Mouse (Mus musculus) embryonic facial prominence, embryonic 15.5 days (tissue): ENCODE results near the gene Med15. TPM values are rescaled to one million over a fixed set of nuclear protein-coding genes. Genes with fewer than 3 reads are reported as not detected.

Experiments used
- ATAC-seq: fragments of 200-750 bp; cut with Nextera tagmentation; 2 replicates; pipeline ENCODE4 v1.8.0; 2017; ENCODE audit warnings: low read depth, moderate TSS enrichment; ENCODE audit not compliant: insufficient number of reproducible peaks, low FRiP score, low TSS enrichment
- H3K27ac ChIP-seq: fragments of 300-500 bp; sonication (generic); replicated peaks from 2 replicates; pipeline ENCODE4 v1.5.1; 2015; ENCODE audit warnings: mild to moderate bottlenecking, inconsistent platforms
- H3K27me3 ChIP-seq: fragments of 300-500 bp; sonication (generic); 2 replicates; pipeline ENCODE4 v1.6.1; 2015; ENCODE audit warnings: inconsistent platforms
- H3K36me3 ChIP-seq: fragments of 300-500 bp; sonication (generic); 2 replicates; pipeline ENCODE4 v1.6.1; 2015; ENCODE audit warnings: mild to moderate bottlenecking, inconsistent platforms
- H3K4me1 ChIP-seq: fragments of 300-500 bp; sonication (generic); 2 replicates; pipeline ENCODE4 v1.6.1; 2015; ENCODE audit warnings: inconsistent platforms
- H3K4me2 ChIP-seq: fragments of 300-500 bp; sonication (generic); replicated peaks from 2 replicates; pipeline ENCODE4 v1.6.1; 2015; ENCODE audit warnings: mild to moderate bottlenecking, inconsistent platforms
- H3K4me3 ChIP-seq: fragments of 300-500 bp; sonication (generic); replicated peaks from 2 replicates; pipeline ENCODE4 v1.5.1; 2015; ENCODE audit warnings: mild to moderate bottlenecking, inconsistent platforms
- H3K9ac ChIP-seq: fragments of 300-500 bp; sonication (generic); 2 replicates; pipeline ENCODE4 v1.6.1; 2015; ENCODE audit warnings: inconsistent platforms
- H3K9me3 ChIP-seq: fragments of 300-500 bp; sonication (generic); replicated peaks from 2 replicates; pipeline ENCODE4 v1.6.1; 2016; ENCODE audit warnings: inconsistent platforms
- whole genome bisulfite sequencing: fragments of 180-500 bp; shearing (Covaris S2); methylation state at CpG from one replicate; pipeline ENCODE4 v1.1.7; 2015; 5-methylcytosine and 5-hydroxymethylcytosine counted together
- polyA plus RNA-seq: library from polyadenylated mRNA; unstranded; fragments of >200 nt; fragmentation: Nextera tagmentation; extraction: Ambion mirVana; gene quantifications from 2 replicates; pipeline ENCODE4 v1.2.1, GENCODE M21; 2015

The Med15 gene
- polyA plus RNA-seq, 1 experiment from 2014 or later: 54.6 TPM

DNA sequence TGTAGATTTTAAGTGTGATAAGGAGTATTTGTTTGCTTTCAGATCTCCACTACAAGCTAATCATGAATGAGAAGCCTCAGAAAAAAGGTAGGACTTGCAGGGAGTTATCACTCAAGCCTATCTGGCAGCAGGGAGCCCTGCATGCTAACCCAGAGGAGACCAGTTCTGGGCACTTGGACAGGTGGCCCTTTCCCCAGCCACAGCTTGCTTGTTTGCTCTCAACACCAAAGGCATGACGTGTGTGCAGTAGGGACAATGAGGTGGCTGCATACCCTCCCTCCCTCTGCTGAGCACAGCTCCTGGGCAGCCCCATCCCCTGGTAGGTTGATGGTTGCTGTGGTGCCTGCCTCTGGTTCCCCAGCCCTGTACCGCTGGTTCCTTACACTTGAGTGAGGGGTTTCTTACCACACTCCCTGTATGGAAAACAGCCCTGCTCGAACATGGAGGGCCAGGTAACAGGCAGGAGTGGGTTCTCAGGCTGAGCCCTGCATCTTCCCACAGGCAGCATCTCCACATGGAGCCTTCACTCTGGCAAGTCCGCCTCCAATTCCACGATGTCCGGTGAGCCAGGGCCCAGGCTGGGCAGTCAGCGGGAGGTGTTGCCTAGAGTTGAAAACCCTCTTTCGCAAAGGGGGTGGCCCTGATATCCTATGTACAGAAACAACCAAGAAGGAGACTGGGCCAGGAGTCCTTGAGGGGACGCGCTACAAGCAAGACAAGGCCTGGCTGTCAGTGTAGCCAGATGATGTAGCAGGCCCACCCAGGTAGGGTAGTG lies 84.9 kb downstream of the Med15 start:
- ATAC-seq: no peak
- no peaks in the 10 kb centered on the region for H3K9me3 ChIP-seq
- no peak overlapping the region for H3K27ac ChIP-seq
- H3K4me3 ChIP-seq: peak overlapping the region; percentile 64; the same call in 1 of the 2 replicates
- no peak overlapping the region for H3K9ac ChIP-seq
- H3K4me2 ChIP-seq: no peak overlapping the region; the same call in 1 of the 2 replicates
- no peaks in the 10 kb centered on the region for H3K27me3 ChIP-seq
- H3K36me3 ChIP-seq: peaks cover 56% of the 10 kb centered on the region
- H3K4me1 ChIP-seq: peaks cover 13% of the 10 kb centered on the region
- 90% methylated on average over 10 of the region's 10 CpGs for WGBS

DNA sequence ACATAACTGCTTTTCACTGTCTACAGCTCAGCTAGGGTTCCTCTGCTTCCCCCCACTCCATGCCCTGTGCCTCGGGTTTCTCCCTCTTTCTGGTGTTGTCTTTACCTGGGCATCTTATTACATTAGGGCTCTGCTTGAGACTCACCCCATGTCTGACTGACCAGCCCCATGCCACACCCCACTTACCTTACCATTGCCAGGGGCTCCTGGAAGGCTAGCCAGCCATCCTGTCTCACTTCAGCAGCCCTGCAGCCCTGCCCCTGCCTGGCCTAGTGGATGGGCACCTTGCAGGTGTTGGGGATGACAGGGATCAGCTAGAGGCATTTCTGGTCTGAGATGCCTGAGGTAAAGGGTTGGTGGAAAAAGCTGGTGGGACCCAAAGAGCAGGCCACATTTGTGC lies 85.5 kb downstream of the Med15 start:
- Histone ChIP-seq H3K36me3 (peaks cover 56% of the 10 kb centered on the region), H3K4me3 (peak overlapping the region; percentile 64), H3K9me3 (no peaks in the 10 kb centered on the region), H3K27ac (no peak overlapping the region), H3K27me3 (no peaks in the 10 kb centered on the region), H3K4me2 (peak overlapping the region; percentile 86), H3K4me1 (peaks cover 13% of the 10 kb centered on the region), H3K9ac (no peak overlapping the region)
- 10% methylated on average over 1 of the region's 1 CpGs for WGBS
- ATAC-seq: no peak

GRCm38 (mm10) chr16:17646310-17647114 lies 86.2 kb downstream of the Med15 start, which contains the start of gene Ccdc74a:
Gene Ccdc74a, plus strand, starts transcription at chr16:17646470.
- peaks cover 53% of the 10 kb centered on the region for H3K36me3 ChIP-seq
- H3K9ac ChIP-seq: peak within 1 kb of the TSS; percentile 54
- peak within 1 kb of the TSS; percentile 69; the same call in 1 of the 2 replicates for H3K27ac ChIP-seq
- 2% methylated on average over 65 of the region's 65 CpGs for WGBS
- H3K27me3 ChIP-seq: no peaks in the 10 kb centered on the region
- peak within 1 kb of the TSS; percentile 86 for H3K4me2 ChIP-seq
- peak; percentile 94 for ATAC-seq
- H3K4me3 ChIP-seq: peak within 1 kb of the TSS; percentile 64
- H3K9me3 ChIP-seq: no peaks in the 10 kb centered on the region
- peaks cover 13% of the 10 kb centered on the region for H3K4me1 ChIP-seq

DNA sequence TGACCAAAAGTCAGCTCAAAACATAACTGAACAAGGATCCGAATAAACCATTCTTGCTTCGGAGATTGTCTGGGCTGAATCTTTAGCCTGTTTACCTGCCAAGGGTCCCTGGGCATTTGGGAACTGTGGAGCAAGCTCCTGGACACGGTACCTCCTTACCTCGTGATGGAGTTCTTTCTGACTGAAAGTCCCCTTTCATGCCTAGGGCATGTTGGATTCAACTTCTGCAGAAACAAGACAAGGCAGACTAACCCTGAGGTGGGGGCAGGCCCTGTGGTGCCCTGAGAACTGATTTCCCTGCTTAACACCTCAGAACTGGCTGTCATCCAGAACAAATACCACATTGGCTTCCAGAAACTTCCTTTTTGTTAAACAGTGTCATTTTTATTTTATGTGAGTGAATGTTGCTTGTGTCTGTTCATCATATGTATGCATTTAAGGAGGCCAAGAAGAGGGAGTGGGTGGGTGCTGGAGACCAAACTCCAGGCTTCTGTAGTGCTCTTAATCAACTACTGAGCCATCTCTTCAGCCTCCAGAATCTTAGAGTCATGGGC lies 89.2 kb downstream of the Med15 start:
- WGBS: 82% methylated on average over 4 of the region's 4 CpGs
- peaks cover 13% of the 10 kb centered on the region for H3K4me1 ChIP-seq
- no peak overlapping the region for H3K9ac ChIP-seq
- H3K27ac ChIP-seq: no peak overlapping the region
- H3K27me3 ChIP-seq: no peaks in the 10 kb centered on the region
- no peak for ATAC-seq
- H3K9me3 ChIP-seq: no peaks in the 10 kb centered on the region
- H3K4me3 ChIP-seq: no peak overlapping the region
- no peak overlapping the region for H3K4me2 ChIP-seq
- peaks cover 55% of the 10 kb centered on the region for H3K36me3 ChIP-seq

- Histone ChIP-seq H3K9me3 (no peaks in the 10 kb centered on the region), H3K27me3 (no peaks in the 10 kb centered on the region), H3K36me3 (peaks cover 62% of the 10 kb centered on the region), H3K4me2 (no peak overlapping the region), H3K9ac (no peak overlapping the region), H3K27ac (no peak overlapping the region), H3K4me3 (no peak overlapping the region), H3K4me1 (peaks cover 12% of the 10 kb centered on the region)
- 84% methylated on average over 8 of the region's 8 CpGs for WGBS
- no peak for ATAC-seq
Observed at GRCm38 (mm10) chr16:17642311-17642710, 90.4 kb downstream of the Med15 start.

DNA sequence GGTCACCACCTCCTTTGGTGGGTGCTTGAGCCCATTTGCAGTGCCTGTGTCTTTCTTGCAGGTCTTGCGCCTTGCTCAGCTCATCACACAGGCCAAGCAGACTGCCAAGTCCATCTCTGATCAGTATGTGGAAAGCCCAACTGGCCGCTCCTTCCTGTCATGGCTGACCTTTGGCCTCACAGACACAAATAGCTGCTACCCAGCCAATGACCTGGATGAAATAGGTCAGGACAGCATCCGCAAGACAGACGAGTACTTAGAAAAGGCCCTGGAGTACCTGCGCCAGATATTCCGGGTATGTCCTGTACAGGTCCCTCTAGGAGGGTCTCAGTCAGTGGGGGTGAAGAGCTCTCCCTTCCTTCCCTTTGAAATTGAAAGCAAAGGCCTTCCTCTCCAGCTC lies 91.4 kb downstream of the Med15 start:
- H3K4me1 ChIP-seq: peaks cover 5% of the 10 kb centered on the region; the same call in 1 of the 2 replicates

DNA sequence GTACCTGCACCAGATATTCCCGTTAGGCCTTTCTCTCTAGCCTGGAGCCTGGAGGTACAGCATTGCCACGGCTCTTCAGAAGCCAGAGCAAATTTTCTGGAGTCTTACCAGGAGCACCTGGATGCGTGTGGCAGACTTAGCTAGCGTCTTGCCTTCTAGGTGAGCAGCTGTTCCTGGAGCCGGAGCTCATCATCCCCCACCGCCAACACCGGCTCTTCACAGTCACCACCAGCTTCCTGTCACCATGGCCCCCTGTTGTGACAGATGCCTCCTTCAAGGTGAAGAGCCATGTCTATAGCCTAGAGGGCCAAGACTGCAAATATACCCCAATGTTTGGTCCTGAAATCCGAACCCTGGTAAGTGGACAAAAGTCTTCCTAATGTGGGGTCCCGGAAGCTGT lies 92.0 kb downstream of the Med15 start:
- Histone ChIP-seq H3K9me3 (no peaks in the 10 kb centered on the region), H3K36me3 (peaks cover 71% of the 10 kb centered on the region), H3K4me2 (no peak overlapping the region), H3K4me1 (no peaks in the 10 kb centered on the region), H3K9ac (no peak overlapping the region), H3K4me3 (no peak overlapping the region), H3K27ac (no peak overlapping the region), H3K27me3 (no peaks in the 10 kb centered on the region)
- 87% methylated on average over 9 of the region's 9 CpGs for WGBS
- ATAC-seq: no peak

More for the DNA sequence above, 91.4 kb downstream of the Med15 start:
- ATAC-seq: no peak
- Histone ChIP-seq H3K36me3 (peaks cover 66% of the 10 kb centered on the region), H3K9ac (no peak overlapping the region), H3K4me3 (no peak overlapping the region), H3K27me3 (no peaks in the 10 kb centered on the region), H3K4me2 (no peak overlapping the region), H3K9me3 (no peaks in the 10 kb centered on the region), H3K27ac (no peak overlapping the region)
- 83% methylated on average over 6 of the region's 6 CpGs for WGBS

- H3K36me3 ChIP-seq: peaks cover 72% of the 10 kb centered on the region
- H3K27ac ChIP-seq: no peak overlapping the region
- no peak overlapping the region for H3K4me2 ChIP-seq
- H3K9ac ChIP-seq: no peak overlapping the region
- no peaks in the 10 kb centered on the region for H3K9me3 ChIP-seq
- H3K4me3 ChIP-seq: no peak overlapping the region
- H3K4me1 ChIP-seq: no peaks in the 10 kb centered on the region
- H3K27me3 ChIP-seq: no peaks in the 10 kb centered on the region
- WGBS: 94% methylated on average over 6 of the region's 6 CpGs
- ATAC-seq: no peak
Observed at GRCm38 (mm10) chr16:17639951-17640350, 92.7 kb downstream of the Med15 start.

DNA sequence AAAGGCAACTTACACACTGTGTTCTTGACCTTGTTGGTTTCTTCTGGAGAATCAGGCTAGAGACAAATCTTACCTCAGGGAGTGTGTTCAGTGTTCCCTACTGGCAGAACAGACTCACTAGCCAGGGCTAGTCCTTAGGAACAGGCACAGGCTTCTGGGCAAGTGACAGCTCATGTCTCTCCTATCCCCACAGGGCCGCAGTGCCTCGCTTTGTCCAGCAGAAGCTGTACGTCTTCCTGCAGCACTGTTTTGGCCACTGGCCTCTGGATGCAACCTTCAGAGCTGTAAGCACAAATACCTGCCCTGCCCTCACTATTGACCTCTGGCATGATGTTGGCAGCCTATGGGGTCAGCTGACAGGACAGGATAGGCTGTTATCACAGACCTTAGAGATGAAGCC lies 93.6 kb downstream of the Med15 start:
- H3K4me1 ChIP-seq: no peaks in the 10 kb centered on the region
- no peak overlapping the region for H3K27ac ChIP-seq
- no peaks in the 10 kb centered on the region for H3K27me3 ChIP-seq
- no peak for ATAC-seq
- no peaks in the 10 kb centered on the region for H3K9me3 ChIP-seq
- H3K4me2 ChIP-seq: no peak overlapping the region
- no peak overlapping the region for H3K9ac ChIP-seq
- H3K4me3 ChIP-seq: no peak overlapping the region
- 92% methylated on average over 3 of the region's 3 CpGs for WGBS
- H3K36me3 ChIP-seq: peaks cover 78% of the 10 kb centered on the region

DNA sequence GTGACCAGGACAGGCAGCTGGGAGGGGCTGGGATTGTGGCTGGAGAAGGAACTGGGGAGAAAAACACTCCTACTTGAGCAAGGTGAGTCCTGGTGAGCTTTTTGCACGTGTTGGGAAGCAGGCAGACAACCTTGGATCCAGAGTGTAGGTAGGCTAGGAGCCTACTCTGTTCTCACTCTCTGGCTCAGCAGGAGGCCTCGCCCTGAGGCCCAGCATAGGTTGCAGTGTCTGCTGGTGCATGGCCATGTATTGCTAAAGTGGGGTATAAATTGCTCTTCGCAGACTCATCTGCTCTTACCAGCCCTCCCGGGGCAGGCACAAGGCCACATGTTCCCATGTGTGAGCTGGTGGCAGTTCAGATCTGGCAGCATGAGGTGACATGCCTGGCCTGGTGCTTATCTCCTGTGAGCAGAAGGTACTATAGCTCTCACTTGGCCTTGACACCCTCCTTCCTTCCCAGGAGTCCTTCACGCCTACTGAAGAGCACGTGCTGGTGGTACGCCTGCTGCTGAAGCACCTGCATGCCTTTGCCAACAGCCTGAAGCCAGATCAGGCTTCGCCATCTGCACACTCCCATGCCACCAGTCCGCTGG lies 94.6 kb downstream of the Med15 start:
- ATAC-seq: no peak
- H3K36me3 ChIP-seq: peaks cover 81% of the 10 kb centered on the region
- H3K4me1 ChIP-seq: no peaks in the 10 kb centered on the region
- H3K27me3 ChIP-seq: no peaks in the 10 kb centered on the region
- H3K4me2 ChIP-seq: no peak overlapping the region
- H3K9ac ChIP-seq: no peak overlapping the region
- H3K4me3 ChIP-seq: no peak overlapping the region
- no peaks in the 10 kb centered on the region for H3K9me3 ChIP-seq
- no peak overlapping the region for H3K27ac ChIP-seq
- WGBS: 89% methylated on average over 9 of the region's 9 CpGs

DNA sequence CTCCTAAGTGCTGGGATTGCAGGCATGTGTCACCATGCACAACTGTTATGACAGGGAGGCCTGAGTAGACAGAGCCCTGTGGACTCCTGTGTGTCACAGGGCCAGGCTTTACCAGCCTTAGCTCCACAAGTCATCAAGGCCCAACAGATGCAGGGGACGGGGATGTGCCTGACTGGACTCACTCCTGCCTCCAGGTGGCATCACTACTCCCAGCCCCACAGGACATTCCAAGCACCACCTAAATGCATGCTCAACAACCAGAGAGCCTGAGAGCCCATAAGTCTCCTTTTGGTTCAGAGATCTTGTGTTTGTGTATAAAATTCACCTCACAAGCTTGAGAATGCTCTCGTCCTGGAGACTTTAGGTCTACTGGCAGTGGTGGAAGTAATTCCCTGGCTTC lies 95.1 kb downstream of the Med15 start:
- Histone ChIP-seq H3K4me3 (no peak overlapping the region), H3K4me1 (no peaks in the 10 kb centered on the region), H3K27ac (no peak overlapping the region), H3K36me3 (peaks cover 81% of the 10 kb centered on the region), H3K27me3 (no peaks in the 10 kb centered on the region), H3K9me3 (no peaks in the 10 kb centered on the region), H3K4me2 (no peak overlapping the region), H3K9ac (no peak overlapping the region)
- 70% methylated on average over 2 of the region's 2 CpGs for WGBS
- ATAC-seq: no peak
